ENCODE assay signal across 8 mouse cellular contexts in the genomic region with DNA sequence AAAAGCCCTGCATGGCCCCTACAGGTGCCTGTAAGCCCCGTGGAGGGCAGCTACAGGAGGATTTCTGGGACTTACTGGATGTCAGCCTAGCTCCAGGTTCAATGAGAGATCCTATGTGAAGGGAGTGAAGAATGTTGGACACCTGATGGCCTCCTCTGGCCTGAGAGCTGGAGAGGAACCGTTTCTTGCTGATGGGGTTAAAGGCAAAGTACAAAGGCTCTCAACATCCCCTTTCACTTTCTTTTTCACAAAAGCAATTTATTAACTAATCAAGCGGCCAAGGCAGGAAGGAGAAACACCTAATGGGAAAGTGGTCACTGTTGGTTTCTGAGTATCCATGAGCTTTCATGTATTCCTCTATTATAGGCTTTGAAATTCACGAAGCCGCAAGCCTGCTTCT. TPM values are rescaled to one million over a fixed set of nuclear protein-coding genes. Genes with fewer than 3 reads are reported as not detected.
DNase-seq lines count a peak whose midpoint lies in the region; ATAC-seq and TF ChIP-seq lines count a peak whose summit lies in the region.

No protein-coding gene starts in this region.

- H3K27ac ChIP-seq in forebrain, embryonic 14.5 days (ENCODE audit: low read depth, low read length), result no peak overlapping the region
- H3K27ac ChIP-seq in limb, embryonic 15.5 days, result peak overlapping the region; percentile 74; the same call in 1 of the 2 replicates
- peak overlapping the region; percentile 100 for H3K27ac ChIP-seq in small intestine, adult 2 months (ENCODE audit: insufficient read depth, low read depth, low read length)

- DNase-seq in lung, adult 2 months, result no peak
- DNase-seq in lung, postnatal 4 days, result no peak
- no peak for DNase-seq in forebrain, embryonic 14.5 days (ENCODE audit: low spot score)
- no peak for DNase-seq in cerebellum, postnatal 36 days
- DNase-seq in spleen, postnatal 10 days (ENCODE audit: low spot score in 2 of 2), result no peak
- no peak for DNase-seq in testis, postnatal 14 days (ENCODE audit: low spot score)

- no peak for ATAC-seq in forebrain, embryonic 14.5 days
- no peak for ATAC-seq in limb, embryonic 15.5 days (ENCODE audit: insufficient number of reproducible peaks, low FRiP score, low TSS enrichment, low read depth)

- no peaks in the 10 kb centered on the region for H3K36me3 ChIP-seq in forebrain, embryonic 14.5 days (ENCODE audit: control insufficient read depth, insufficient read depth, low read length)
- H3K36me3 ChIP-seq in limb, embryonic 15.5 days, result no peaks in the 10 kb centered on the region
- H3K36me3 ChIP-seq in small intestine, adult 2 months (ENCODE audit: control insufficient read depth, insufficient read depth, low read length), result no peaks in the 10 kb centered on the region

- H3K27me3 ChIP-seq in forebrain, embryonic 14.5 days (replicated peaks; ENCODE audit: control insufficient read depth, insufficient read depth, low read length), result 0 out of 2 replicates have a peak, but pooled peaks cover 5% of the 10 kb centered on the region
- H3K27me3 ChIP-seq in limb, embryonic 15.5 days, result peaks cover 24% of the 10 kb centered on the region
- H3K27me3 ChIP-seq in small intestine, adult 2 months (ENCODE audit: control insufficient read depth, insufficient read depth, low read length), result no peaks in the 10 kb centered on the region

- H3K4me1 ChIP-seq in lung, adult 2 months (ENCODE audit: control insufficient read depth, insufficient read depth, low read length), result peaks cover 2% of the 10 kb centered on the region; the same call in 1 of the 2 replicates
- peaks cover 19% of the 10 kb centered on the region for H3K4me1 ChIP-seq in forebrain, embryonic 14.5 days (ENCODE audit: control insufficient read depth, insufficient read depth, low read length)
- H3K4me1 ChIP-seq in limb, embryonic 15.5 days, result peaks cover 28% of the 10 kb centered on the region
- H3K4me1 ChIP-seq in small intestine, adult 2 months (ENCODE audit: control insufficient read depth, insufficient read depth, insufficient read length, low read length), result peaks cover 12% of the 10 kb centered on the region

- H3K9me3 ChIP-seq in forebrain, embryonic 14.5 days (replicated peaks; ENCODE audit: control insufficient read depth, low read length), result no peaks in the 10 kb centered on the region
- H3K9me3 ChIP-seq in limb, embryonic 15.5 days, result no peaks in the 10 kb centered on the region

- peak overlapping the region; percentile 76 for H3K4me3 ChIP-seq in lung, adult 2 months (replicated peaks; ENCODE audit: extremely low read depth, low read depth, low read length)
- H3K4me3 ChIP-seq in forebrain, embryonic 14.5 days (ENCODE audit: low read depth, low read length), result peak overlapping the region; percentile 50; the same call in 1 of the 2 replicates
- H3K4me3 ChIP-seq in limb, embryonic 15.5 days, result peak overlapping the region; percentile 53
- H3K4me3 ChIP-seq in small intestine, adult 2 months (ENCODE audit: low read depth, low read length), result peak overlapping the region; percentile 92

- peak overlapping the region; percentile 64; the same call in 1 of the 2 replicates for H3K9ac ChIP-seq in forebrain, embryonic 14.5 days (ENCODE audit: low read length)
- 0 out of 2 replicates have a peak overlapping the region, but pooled peaks have one; percentile 62 for H3K9ac ChIP-seq in limb, embryonic 15.5 days

- WGBS in lung, adult 2 months, result 34% methylated on average over 5 of the region's 5 CpGs
- 47% methylated on average over 5 of the region's 5 CpGs for WGBS in forebrain, embryonic 14.5 days
- 29% methylated on average over 5 of the region's 5 CpGs for WGBS in limb, embryonic 15.5 days
- 15% methylated on average over 5 of the region's 5 CpGs for WGBS in small intestine, adult 2 months

- TF ChIP-seq CTCF in lung, adult 2 months (IDR thresholded peaks at IDR 0.05; ENCODE audit: insufficient read depth, low read length), result no peak
- TF ChIP-seq CTCF in small intestine, adult 2 months (IDR thresholded peaks at IDR 0.05; ENCODE audit: extremely low read depth, insufficient read length, insufficient replicate concordance, low read depth, low read length), result no peak

- peak overlapping the region; percentile 97 for H3K4me2 ChIP-seq in forebrain, embryonic 14.5 days (ENCODE audit: low read length)
- H3K4me2 ChIP-seq in limb, embryonic 15.5 days, result peak overlapping the region; percentile 93

- no peak for TF ChIP-seq POLR2A in lung, adult 2 months (IDR thresholded peaks at IDR 0.05; ENCODE audit: borderline replicate concordance, extremely low read depth, low read depth, low read length)
- TF ChIP-seq POLR2A in small intestine, adult 2 months (IDR thresholded peaks at IDR 0.05; ENCODE audit: low read depth, low read length), result no peak

RNA-seq across cellular contexts. Expression of gene Tnfaip8l3, which starts 1.0 kb away (rescaled TPM):
- 1.0 and 1.3 TPM in 2 replicates for polyA plus RNA-seq in lung, adult 2 months (2012; rRNA removed)
- 0.37 and 0.52 TPM in 2 replicates for polyA plus RNA-seq in forebrain, embryonic 14.5 days (2014; fragmentation: Nextera tagmentation; extraction: Ambion mirVana)
- polyA plus RNA-seq in limb, embryonic 15.5 days (2015; fragmentation: Nextera tagmentation; extraction: Ambion mirVana), result 3.7 and 4.1 TPM in 2 replicates
- 1.2 and 3.2 TPM in 2 replicates for polyA plus RNA-seq in small intestine, adult 2 months (2012; rRNA removed)
